Mouse (Mus musculus) embryonic fibroblast, embryonic 13.5 days (primary cell): ENCODE measurements at regions not wholly inside any gene's neighbourhood (a gene's known extent, or its start where the extent isn't known, plus 50 kb on each side); places are given as distances from the start of the nearest gene placed in this dataset.

Experiments
- CTCF ChIP-seq: IDR thresholded peaks from 2 replicates; pipeline ENCODE4 v1.5.1; 2011; ENCODE audit warnings: mild to moderate bottlenecking, control low read depth, low read length, moderate library complexity, borderline replicate concordance; ENCODE audit not compliant: insufficient read depth
- POLR2A ChIP-seq: IDR thresholded peaks from 2 replicates; pipeline ENCODE4 v1.6.1; 2011; ENCODE audit warnings: low read depth, mild to moderate bottlenecking, control low read depth, low read length, moderate library complexity

DNA sequence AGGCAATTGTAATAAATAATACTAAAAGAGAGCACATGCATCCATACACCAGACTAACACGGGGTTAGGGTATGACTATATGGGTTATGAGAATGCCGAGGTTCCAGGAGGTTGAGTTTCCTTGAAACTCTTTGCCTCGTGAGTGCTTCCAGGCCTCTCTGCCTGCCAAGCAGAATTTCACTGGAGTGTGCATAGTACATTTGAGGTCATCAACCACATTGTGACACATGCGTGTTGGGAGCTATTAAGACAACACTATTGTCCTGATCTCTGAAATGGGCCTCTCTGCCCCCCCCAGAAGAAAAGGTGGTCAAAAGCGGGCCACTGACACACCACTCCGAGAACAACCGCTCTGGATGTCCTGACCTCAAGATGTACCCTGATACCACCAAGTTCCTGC, 655.8 kb downstream of the Hdgfl1 start:
- no peak for TF ChIP-seq CTCF
- no peak for TF ChIP-seq POLR2A
